Mouse (Mus musculus) embryonic facial prominence, embryonic 11.5 days (tissue): ENCODE results near the gene Ctdnep1. TPM values are rescaled to one million over a fixed set of nuclear protein-coding genes. Genes with fewer than 3 reads are reported as not detected.
"Not testable (repeated sequence)": the region's sequence is repeated elsewhere in the genome, so short reads cannot be mapped to it uniquely, and the experiment has no call there.

Experiments
- ATAC-seq: fragments of 200-750 bp; cut with Nextera tagmentation; replicated peaks from 2 replicates; pipeline ENCODE4 v1.8.0; 2017; ENCODE audit warnings: low read depth; ENCODE audit not compliant: insufficient number of reproducible peaks, low FRiP score, low TSS enrichment
- DNase-seq: peaks from one replicate; pipeline ENCODE4 v3.0.0-alpha.2; 2015; ENCODE audit warnings: low spot score
- H3K27ac ChIP-seq: fragments of 300-500 bp; sonication (generic); replicated peaks from 2 replicates; pipeline ENCODE4 v1.5.1; 2014; ENCODE audit warnings: mild to moderate bottlenecking, low read depth, low read length, control low read depth
- H3K27me3 ChIP-seq: fragments of 300-500 bp; sonication (generic); 2 replicates; pipeline ENCODE4 v1.6.1; 2014; ENCODE audit warnings: mild to moderate bottlenecking, low read length, moderate library complexity, mixed read lengths; ENCODE audit not compliant: control insufficient read depth, insufficient read depth
- H3K36me3 ChIP-seq: fragments of 300-500 bp; sonication (generic); replicated peaks from 2 replicates; pipeline ENCODE4 v1.6.1; 2014; ENCODE audit warnings: low read depth, mild to moderate bottlenecking, low read length, moderate library complexity, mixed read lengths; ENCODE audit not compliant: control insufficient read depth, insufficient read depth
- H3K4me1 ChIP-seq: fragments of 300-500 bp; sonication (generic); 2 replicates; pipeline ENCODE4 v1.6.1; 2014; ENCODE audit warnings: low read length, mixed read lengths; ENCODE audit not compliant: control insufficient read depth, insufficient read depth
- H3K4me2 ChIP-seq: fragments of 300-500 bp; sonication (generic); 2 replicates; pipeline ENCODE4 v1.6.1; 2014; ENCODE audit warnings: low read depth, mild to moderate bottlenecking, control low read depth, low read length, moderate library complexity
- H3K4me3 ChIP-seq: fragments of 300-500 bp; sonication (generic); 2 replicates; pipeline ENCODE4 v1.5.1; 2014; ENCODE audit warnings: low read depth, low read length, control low read depth
- H3K9ac ChIP-seq: fragments of 300-500 bp; sonication (generic); replicated peaks from 2 replicates; pipeline ENCODE4 v1.6.1; 2014; ENCODE audit warnings: mild to moderate bottlenecking, control low read depth, low read length
- H3K9me3 ChIP-seq: fragments of 300-500 bp; sonication (generic); replicated peaks from 2 replicates; pipeline ENCODE4 v1.6.1; 2016; ENCODE audit warnings: mild to moderate bottlenecking, low read length, inconsistent platforms, mixed read lengths; ENCODE audit not compliant: control insufficient read depth
- WGBS: fragments of 180-500 bp; shearing (Covaris S2); extraction: QIAGEN DNeasy Blood & Tissue Kit; methylation state at CpG from one replicate; pipeline ENCODE4 v1.1.7; 2014; 5-methylcytosine and 5-hydroxymethylcytosine counted together
- polyA plus RNA-seq: library from polyadenylated mRNA; unstranded; fragments of >200 nt; fragmentation: Nextera tagmentation; extraction: Ambion mirVana; gene quantifications from 2 replicates; pipeline ENCODE4 v1.2.1, GENCODE M21; 2014

Gene Ctdnep1
- polyA plus RNA-seq, 1 experiment from 2014 or later: 26.2 TPM

GRCm38 (mm10) chr11:69953267-69953915 is 27.6 kb upstream of the Ctdnep1 start:
- no peak overlapping the region for H3K27ac ChIP-seq
- no peaks in the 10 kb centered on the region for H3K27me3 ChIP-seq
- H3K9ac ChIP-seq: no peak overlapping the region
- H3K4me1 ChIP-seq: no peaks in the 10 kb centered on the region
- H3K4me2 ChIP-seq: no peak overlapping the region
- no peaks in the 10 kb centered on the region for H3K9me3 ChIP-seq
- no peak overlapping the region for H3K4me3 ChIP-seq
- H3K36me3 ChIP-seq: no peaks in the 10 kb centered on the region
- ATAC-seq: no peak
- WGBS: 66% methylated on average over 11 of the region's 11 CpGs
- DNase-seq: no peak

GRCm38 (mm10) chr11:69955618-69956017 is 25.3 kb upstream of the Ctdnep1 start:
- not testable (repeated sequence) for H3K9ac ChIP-seq, H3K4me3 ChIP-seq, H3K4me2 ChIP-seq, H3K4me1 ChIP-seq, H3K27me3 ChIP-seq, ATAC-seq, H3K9me3 ChIP-seq, H3K27ac ChIP-seq, DNase-seq, H3K36me3 ChIP-seq
- WGBS: 73% methylated on average over 4 of the region's 4 CpGs

- Histone ChIP-seq H3K4me3 (no peak overlapping the region), H3K9ac (no peak overlapping the region), H3K36me3 (no peaks in the 10 kb centered on the region), H3K9me3 (no peaks in the 10 kb centered on the region), H3K27me3 (no peaks in the 10 kb centered on the region), H3K27ac (no peak overlapping the region), H3K4me1 (no peaks in the 10 kb centered on the region), H3K4me2 (no peak overlapping the region)
- 79% methylated on average over 1 of the region's 1 CpGs for WGBS
- ATAC-seq (no peak), DNase-seq (no peak)
Observed at GRCm38 (mm10) chr11:69956218-69956617, 24.7 kb upstream of the Ctdnep1 start.

- H3K4me3 ChIP-seq: no peak overlapping the region
- ATAC-seq (no peak), DNase-seq (no peak)
- 25% methylated on average over 5 of the region's 5 CpGs for WGBS
- no peak overlapping the region for H3K4me2 ChIP-seq
- no peak overlapping the region for H3K9ac ChIP-seq
- H3K27me3 ChIP-seq: peaks cover 26% of the 10 kb centered on the region
- H3K36me3 ChIP-seq: no peaks in the 10 kb centered on the region
- H3K9me3 ChIP-seq: no peaks in the 10 kb centered on the region
- no peaks in the 10 kb centered on the region for H3K4me1 ChIP-seq
- H3K27ac ChIP-seq: no peak overlapping the region
Observed at GRCm38 (mm10) chr11:69960616-69961015, 20.3 kb upstream of the Ctdnep1 start.

GRCm38 (mm10) chr11:69961841-69962240 is 19.1 kb upstream of the Ctdnep1 start:
- 53% methylated on average over 5 of the region's 5 CpGs for WGBS
- H3K27me3 ChIP-seq: peaks cover 37% of the 10 kb centered on the region
- no peak for ATAC-seq

GRCm38 (mm10) chr11:69964650-69965270 is 16.2 kb upstream of the Ctdnep1 start, which contains the start of gene Cldn7:
TSS of gene Cldn7 (plus strand) at chr11:69964779.
- peaks cover 3% of the 10 kb centered on the region; the same call in 1 of the 2 replicates for H3K4me1 ChIP-seq
- no peaks in the 10 kb centered on the region for H3K9me3 ChIP-seq
- no peak within 1 kb of the TSS for H3K27ac ChIP-seq
- H3K4me3 ChIP-seq: peak within 1 kb of the TSS; percentile 34
- H3K36me3 ChIP-seq: no peaks in the 10 kb centered on the region; the same call in 1 of the 2 replicates
- DNase-seq: no peak
- H3K27me3 ChIP-seq: peaks cover 43% of the 10 kb centered on the region
- H3K4me2 ChIP-seq: peak within 1 kb of the TSS; percentile 25
- ATAC-seq: no peak
- H3K9ac ChIP-seq: no peak within 1 kb of the TSS
- WGBS: 9% methylated on average over 24 of the region's 24 CpGs

More at GRCm38 (mm10) chr11:69961841-69962240, 19.1 kb upstream of the Ctdnep1 start:
- H3K9ac ChIP-seq: no peak overlapping the region
- no peak for DNase-seq
- H3K4me2 ChIP-seq: no peak overlapping the region
- H3K4me1 ChIP-seq: peaks cover 3% of the 10 kb centered on the region; the same call in 1 of the 2 replicates
- no peaks in the 10 kb centered on the region for H3K36me3 ChIP-seq
- no peaks in the 10 kb centered on the region for H3K9me3 ChIP-seq
- H3K4me3 ChIP-seq: no peak overlapping the region
- no peak overlapping the region for H3K27ac ChIP-seq

GRCm38 (mm10) chr11:69965271-69966005 is 15.5 kb upstream of the Ctdnep1 start:
- Histone ChIP-seq H3K27me3 (peaks cover 43% of the 10 kb centered on the region), H3K4me2 (peak overlapping the region; percentile 25), H3K4me3 (peak overlapping the region; percentile 34), H3K4me1 (peaks cover 3% of the 10 kb centered on the region; the same call in 1 of the 2 replicates), H3K36me3 (no peaks in the 10 kb centered on the region; the same call in 1 of the 2 replicates), H3K9me3 (no peaks in the 10 kb centered on the region), H3K27ac (no peak overlapping the region), H3K9ac (no peak overlapping the region)
- ATAC-seq (peak; percentile 51; the same call in 1 of the 2 replicates), DNase-seq (peak; percentile 55)
- WGBS: 3% methylated on average over 49 of the region's 49 CpGs
